Mouse (Mus musculus) midbrain, postnatal 0 days (tissue): ENCODE measurements around the gene Pex7. TPM values are rescaled to one million over a fixed set of nuclear protein-coding genes. Genes with fewer than 3 reads are reported as not detected.
A peak's percentile ranks its signal among the peaks of the same experiment; 100 is the strongest.

Source experiments
- ATAC-seq: fragments of 200-750 bp; cut with Nextera tagmentation; 2 replicates; pipeline ENCODE4 v1.8.0; 2017; ENCODE audit warnings: moderate number of reproducible peaks, mild to moderate bottlenecking, moderate TSS enrichment, moderate library complexity; ENCODE audit not compliant: low FRiP score
- DNase-seq: peaks from one replicate; pipeline ENCODE4 v3.0.0-alpha.2; 2015; ENCODE audit warnings: low spot score
- H3K27ac ChIP-seq: fragments of 300-500 bp; sonication (generic); 2 replicates; pipeline ENCODE4 v1.5.1; 2014; ENCODE audit warnings: low read depth, mild to moderate bottlenecking, low read length, mixed read lengths
- H3K27me3 ChIP-seq: fragments of 300-500 bp; sonication (generic); 2 replicates; pipeline ENCODE4 v1.6.1; 2014; ENCODE audit warnings: low read length, control low read depth, mixed read lengths; ENCODE audit not compliant: insufficient read depth
- H3K36me3 ChIP-seq: fragments of 300-500 bp; sonication (generic); 2 replicates; pipeline ENCODE4 v1.6.1; 2014; ENCODE audit warnings: low read length, control low read depth, mixed read lengths; ENCODE audit not compliant: insufficient read depth
- H3K4me1 ChIP-seq: fragments of 300-500 bp; sonication (generic); 2 replicates; pipeline ENCODE4 v1.6.1; 2014; ENCODE audit warnings: mild to moderate bottlenecking, control low read depth, antibody characterized with exemption, low read length, mixed read lengths; ENCODE audit not compliant: insufficient read depth
- H3K4me2 ChIP-seq: fragments of 300-500 bp; sonication (generic); 2 replicates; pipeline ENCODE4 v1.6.1; 2014; ENCODE audit warnings: low read depth, mild to moderate bottlenecking, low read length, mixed read lengths; ENCODE audit not compliant: poor library complexity, severe bottlenecking
- H3K4me3 ChIP-seq: fragments of 300-500 bp; sonication (generic); 2 replicates; pipeline ENCODE4 v1.5.1; 2014; ENCODE audit warnings: low read depth, mild to moderate bottlenecking, low read length, moderate library complexity
- H3K9ac ChIP-seq: fragments of 300-500 bp; sonication (generic); replicated peaks from 2 replicates; pipeline ENCODE4 v1.6.1; 2014; ENCODE audit warnings: mild to moderate bottlenecking, low read length, moderate library complexity, mixed read lengths; ENCODE audit not compliant: poor library complexity, severe bottlenecking
- H3K9me3 ChIP-seq: fragments of 300-500 bp; sonication (generic); 2 replicates; pipeline ENCODE4 v1.6.1; 2016; ENCODE audit warnings: low read length, control low read depth
- CTCF ChIP-seq: IDR thresholded peaks from 2 replicates; pipeline ENCODE4 v1.5.1; 2016; ENCODE audit warnings: antibody characterized with exemption, mild to moderate bottlenecking
- WGBS: fragments of 180-500 bp; shearing (Covaris S2); extraction: QIAGEN DNeasy Blood & Tissue Kit; methylation state at CpG from one replicate; pipeline ENCODE4 v1.1.7; 2014; 5-methylcytosine and 5-hydroxymethylcytosine counted together
- polyA plus RNA-seq: library from polyadenylated mRNA; unstranded; fragments of >200 nt; fragmentation: Nextera tagmentation; extraction: Ambion mirVana; gene quantifications from 2 replicates; pipeline ENCODE4 v1.2.1, GENCODE M21; 2015
- total RNA-seq: library from RNA; depleted of rRNA; stranded (reverse); fragments of >200 nt; gene quantifications from 2 replicates; pipeline ENCODE4 v1.2.3, GENCODE M21; 2014

Pex7 gene
- total and polyA plus RNA-seq, 2 experiments from 2014 or later: 21.6 to 39.5 TPM

DNA sequence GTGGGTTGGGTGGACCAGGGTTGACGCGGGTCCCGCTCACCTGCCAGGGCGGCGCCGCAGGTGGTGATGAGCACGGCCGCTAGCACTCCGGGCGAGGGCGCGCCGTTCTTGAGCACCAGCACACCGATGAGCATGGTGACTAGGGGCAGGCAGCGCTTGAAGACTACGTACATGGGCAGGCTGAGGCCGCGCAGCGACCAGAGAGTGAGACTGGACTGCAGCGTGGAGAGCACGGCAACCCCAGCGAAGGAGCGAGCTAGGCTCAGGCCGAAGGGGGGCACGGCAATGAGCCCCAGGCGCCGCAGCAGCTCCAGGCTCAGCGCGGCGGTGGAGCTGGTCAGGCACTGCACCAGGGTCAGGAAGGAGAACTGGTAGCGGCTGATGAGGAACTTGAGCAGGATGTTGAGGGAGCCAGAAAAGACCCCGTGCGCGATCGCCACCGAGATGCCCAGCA lies 56.9 kb downstream of the Pex7 start:
- Histone ChIP-seq H3K9me3 (no peaks in the 10 kb centered on the region), H3K4me1 (no peaks in the 10 kb centered on the region; the same call in 1 of the 2 replicates), H3K36me3 (no peaks in the 10 kb centered on the region), H3K9ac (peak overlapping the region; percentile 51), H3K4me2 (peak overlapping the region; percentile 100), H3K27ac (0 out of 2 replicates have a peak overlapping the region, but pooled peaks have one; percentile 26), H3K4me3 (peak overlapping the region; percentile 60), H3K27me3 (peaks cover 40% of the 10 kb centered on the region; the same call in 1 of the 2 replicates)
- DNase-seq (peak; percentile 32), ATAC-seq (peak; percentile 61)
- WGBS: under 1% methylated on average over 36 of the region's 36 CpGs
- no peak for TF ChIP-seq CTCF

DNA sequence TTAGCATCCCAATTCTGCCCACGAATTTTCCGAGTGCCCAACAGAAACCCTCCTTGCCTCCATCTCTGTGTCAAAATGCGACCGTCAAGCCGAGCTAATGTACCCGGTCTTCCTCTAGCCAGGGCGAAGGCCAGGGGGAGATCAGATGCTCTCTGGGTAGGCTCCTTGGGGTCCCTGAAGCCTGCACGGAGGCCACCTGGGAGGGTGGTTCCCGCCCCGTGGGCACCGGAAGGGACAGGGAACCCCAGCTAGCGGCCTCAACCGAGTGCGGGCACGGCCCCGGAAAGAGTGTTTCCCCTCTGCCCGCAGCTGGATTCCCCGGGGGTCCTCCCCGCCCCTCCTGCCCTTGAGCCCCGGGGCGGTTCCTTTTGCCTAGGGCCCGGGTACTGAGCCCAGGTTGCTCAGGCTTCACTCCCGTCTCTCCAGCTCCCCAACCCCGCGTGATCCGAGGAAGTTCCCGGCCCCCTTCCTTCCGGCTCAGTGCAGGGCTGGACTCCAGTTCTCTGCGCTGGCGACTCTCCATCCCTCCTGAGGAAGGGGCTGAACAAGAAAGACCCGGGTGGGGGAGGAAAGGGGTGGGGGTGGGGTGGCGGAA lies 57.6 kb downstream of the Pex7 start:
- H3K4me1 ChIP-seq: no peaks in the 10 kb centered on the region; the same call in 1 of the 2 replicates
- peak; percentile 49; the same call in 1 of the 2 replicates for ATAC-seq
- WGBS: under 1% methylated on average over 32 of the region's 32 CpGs
- peak overlapping the region; percentile 60 for H3K4me3 ChIP-seq
- H3K9ac ChIP-seq: no peak overlapping the region; the same call in 1 of the 2 replicates
- no peak for DNase-seq
- no peaks in the 10 kb centered on the region for H3K36me3 ChIP-seq
- H3K4me2 ChIP-seq: peak overlapping the region; percentile 100
- H3K27ac ChIP-seq: no peak overlapping the region
- H3K9me3 ChIP-seq: no peaks in the 10 kb centered on the region
- no peak for TF ChIP-seq CTCF
- peaks cover 40% of the 10 kb centered on the region; the same call in 1 of the 2 replicates for H3K27me3 ChIP-seq

DNA sequence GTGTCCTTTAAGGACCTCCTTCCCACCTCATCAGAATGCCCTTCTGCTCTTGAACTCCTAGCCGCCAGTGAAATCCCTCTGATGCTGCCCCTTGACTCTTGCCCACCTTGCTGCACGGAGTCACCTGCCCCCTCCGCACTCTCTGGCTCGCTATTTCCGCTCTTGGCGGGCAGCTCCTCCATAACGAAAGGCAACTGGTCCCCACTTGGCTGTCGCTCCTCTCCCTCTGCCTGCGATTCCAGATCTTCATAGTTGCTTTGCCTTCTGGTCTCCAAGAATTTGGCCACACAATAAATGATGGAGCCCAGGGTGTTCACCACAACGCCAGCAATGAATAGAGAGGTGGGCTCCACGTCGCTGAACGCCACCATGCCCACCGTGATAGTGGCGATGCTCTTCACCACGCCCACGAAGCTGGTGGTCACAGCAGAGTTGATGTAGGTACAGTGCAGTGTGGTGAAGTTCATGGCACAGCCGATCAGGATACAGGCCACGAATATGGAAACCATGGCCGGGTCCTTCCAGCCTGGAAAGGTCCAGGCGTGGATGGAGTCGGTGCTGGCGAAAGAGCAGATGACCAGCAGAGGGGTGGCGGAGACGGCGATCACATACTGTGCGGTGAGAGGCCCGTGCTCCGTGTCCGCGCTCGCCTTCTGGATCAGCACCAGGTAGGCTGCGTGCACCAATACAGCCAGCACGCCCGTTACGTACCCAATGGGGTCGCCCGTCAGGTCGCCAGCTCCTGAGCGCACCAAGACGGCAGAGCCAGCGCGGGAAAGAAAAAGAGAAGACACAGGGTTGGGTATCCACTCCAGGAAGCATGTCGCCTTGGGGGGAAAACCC lies 58.3 kb downstream of the Pex7 start:
- peak; percentile 24; the same call in 1 of the 2 replicates for ATAC-seq
- Histone ChIP-seq H3K27me3 (peaks cover 40% of the 10 kb centered on the region; the same call in 1 of the 2 replicates), H3K27ac (no peak overlapping the region), H3K4me2 (peak overlapping the region; percentile 100), H3K9me3 (no peaks in the 10 kb centered on the region), H3K4me1 (no peaks in the 10 kb centered on the region; the same call in 1 of the 2 replicates), H3K9ac (no peak overlapping the region), H3K36me3 (no peaks in the 10 kb centered on the region), H3K4me3 (peak overlapping the region; percentile 60)
- WGBS: 11% methylated on average over 43 of the region's 44 CpGs
- TF ChIP-seq CTCF: no peak
- DNase-seq: no peak

DNA sequence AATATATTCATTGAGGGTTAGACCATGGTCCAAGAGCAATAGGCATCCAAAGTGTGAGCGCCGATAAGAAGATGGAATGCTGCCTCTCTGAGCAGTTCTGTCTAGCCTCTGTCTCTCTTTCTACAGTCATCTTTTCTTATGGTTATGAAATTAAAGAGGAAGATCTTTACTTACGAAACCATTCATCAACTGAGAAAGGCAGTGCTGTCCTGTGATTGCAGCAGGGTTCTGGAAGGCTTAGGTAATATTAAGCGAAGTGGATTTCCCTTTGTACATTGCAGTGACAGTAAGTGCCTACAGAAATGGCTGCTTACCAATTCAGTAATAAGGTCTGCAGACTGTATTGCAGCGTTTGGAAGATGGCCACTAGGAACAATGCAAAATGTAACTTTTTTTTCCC lies 67.7 kb downstream of the Pex7 start:
- ATAC-seq (no peak), DNase-seq (no peak)
- Histone ChIP-seq H3K9me3 (no peaks in the 10 kb centered on the region), H3K27ac (no peak overlapping the region), H3K4me3 (no peak overlapping the region), H3K4me1 (no peaks in the 10 kb centered on the region), H3K9ac (no peak overlapping the region), H3K4me2 (no peak overlapping the region), H3K36me3 (no peaks in the 10 kb centered on the region), H3K27me3 (no peaks in the 10 kb centered on the region)
- 85% methylated on average over 5 of the region's 5 CpGs for WGBS
- TF ChIP-seq CTCF: no peak

DNA sequence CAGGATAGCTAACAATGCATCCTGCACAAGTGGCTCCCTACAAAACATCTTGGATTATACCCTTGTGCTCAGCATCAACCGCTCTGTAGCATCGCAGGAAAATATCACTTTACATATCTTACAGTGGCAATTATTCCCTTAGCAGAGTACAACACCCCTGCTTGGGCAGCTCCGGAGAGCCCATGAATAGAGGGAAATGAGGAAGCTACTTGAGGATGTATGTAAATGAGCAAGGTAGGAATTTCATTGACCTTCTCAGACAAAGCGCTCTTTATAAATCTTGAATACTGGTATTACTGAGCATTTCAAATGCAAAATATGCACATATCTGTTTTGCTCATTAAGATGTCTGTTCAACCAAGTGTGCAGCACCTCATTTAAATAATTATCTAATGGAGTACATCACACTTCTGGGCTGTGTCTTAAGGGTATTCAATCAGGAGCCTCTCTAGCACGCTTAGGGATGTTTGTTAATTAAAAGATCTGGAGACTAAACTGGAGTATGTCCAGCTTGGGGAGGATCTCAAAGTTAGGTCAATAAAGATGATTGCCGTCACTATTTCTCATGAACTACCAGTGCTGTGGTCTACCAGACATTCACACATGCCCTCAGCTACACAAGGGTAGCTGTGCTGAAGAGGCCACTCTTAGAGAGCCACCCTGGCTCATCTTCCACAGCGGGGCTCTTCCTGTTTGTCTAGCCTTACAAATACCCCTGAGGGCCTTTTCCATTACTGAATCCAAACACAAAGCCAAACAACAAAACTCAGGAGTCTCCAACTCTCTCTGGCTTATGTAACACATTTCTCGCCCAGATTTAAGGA lies 71.4 kb downstream of the Pex7 start:
- ATAC-seq: no peak
- TF ChIP-seq CTCF: no peak
- Histone ChIP-seq H3K27me3 (no peaks in the 10 kb centered on the region), H3K4me3 (no peak overlapping the region), H3K27ac (no peak overlapping the region), H3K4me2 (no peak overlapping the region), H3K9ac (no peak overlapping the region), H3K9me3 (no peaks in the 10 kb centered on the region), H3K36me3 (no peaks in the 10 kb centered on the region), H3K4me1 (no peaks in the 10 kb centered on the region)
- WGBS: 60% methylated on average over 8 of the region's 8 CpGs
- no peak for DNase-seq
